Mouse (Mus musculus) erythroid progenitor cell, adult 5-6 weeks (primary cell): Measurements from ENCODE around the gene Gm29423. TPM values are rescaled to one million over a fixed set of nuclear protein-coding genes. Genes with fewer than 3 reads are reported as not detected.
"Not testable (repeated sequence)": the region's sequence is repeated elsewhere in the genome, so short reads cannot be mapped to it uniquely, and the experiment has no call there.

Experiments used
- ATAC-seq: replicated peaks from 2 replicates; pipeline ENCODE4 v1.8.0; 2016; ENCODE audit warnings: moderate number of reproducible peaks, mild to moderate bottlenecking, moderate TSS enrichment, inconsistent platforms; ENCODE audit not compliant: poor library complexity, low FRiP score, severe bottlenecking
- total RNA-seq, 2 experiments: library from RNA; stranded (forward) in 1 of 2; stranded (reverse) in 1 of 2; fragments of 150-400 nt in 1 of 2; fragments of 186-747, 209-891 nt in 1 of 2; gene quantifications; 2 replicates each; pipeline versions ENCODE4 v1.2.3 to v1.2.4; 2015 to 2017; ENCODE audit warnings: low replicate concordance in 2 of 2

Gm29423 gene
- not detected in 2 replicates for total RNA-seq (2015; ENCODE audit: low replicate concordance)
- total RNA-seq (2017; ENCODE audit: low replicate concordance) = not detected in 2 replicates

GRCm38 (mm10) chrY:70303187-70303586, at the start of gene Gm29423, which contains the start of gene Gm29644:
TSS of gene Gm29423 (minus strand) at chrY:70303287.
TSS of gene Gm29644 (minus strand) at chrY:70303343.
- ATAC-seq = not testable (repeated sequence)

GRCm38 (mm10) chrY:70273542-70273941, 29.5 kb downstream of the Gm29423 start, which contains the start of gene Gm21118:
TSS of gene Gm21118 (minus strand) at chrY:70273642.
- ATAC-seq = not testable (repeated sequence)

Other genes with a start within 250 kb of the Gm29423 start
- gene Gm21118, start 29.6 kb downstream of the Gm29423 start, total RNA-seq (2015; ENCODE audit: low replicate concordance) = not detected in 2 replicates
- gene Gm21118, start 29.6 kb downstream of the Gm29423 start, total RNA-seq (2017; ENCODE audit: low replicate concordance) = not detected in 2 replicates
- gene Gm29644, start 56 bp upstream of the Gm29423 start, total RNA-seq (2015; ENCODE audit: low replicate concordance) = not detected in 2 replicates
- gene Gm29644, start 56 bp upstream of the Gm29423 start, total RNA-seq (2017; ENCODE audit: low replicate concordance) = not detected in 2 replicates
- not detected in 2 replicates for gene Gm20888, start 138.6 kb upstream of the Gm29423 start, total RNA-seq (2015; ENCODE audit: low replicate concordance)
- gene Gm20888, start 138.6 kb upstream of the Gm29423 start, total RNA-seq (2017; ENCODE audit: low replicate concordance) = not detected in 2 replicates